Comparison of ENCODE assay signal across 9 mouse cellular contexts in the genomic region with DNA sequence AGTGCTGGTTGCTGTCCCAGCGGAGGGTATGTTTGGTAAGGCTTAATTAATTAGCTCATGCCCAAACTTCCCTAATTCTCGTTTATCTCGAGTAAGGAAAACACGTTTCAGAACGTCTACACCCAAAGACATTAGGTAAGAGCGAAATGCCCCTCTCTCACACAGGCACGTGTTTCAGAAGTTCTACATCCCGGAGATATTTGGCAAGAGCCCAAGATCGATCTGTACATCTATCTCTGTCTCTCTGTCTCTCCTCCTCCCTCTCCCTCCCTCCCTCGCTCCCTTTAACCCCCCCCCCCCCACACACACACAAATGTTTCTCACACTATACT. TPM values are rescaled to one million over a fixed set of nuclear protein-coding genes. Genes with fewer than 3 reads are reported as not detected.
DNase-seq lines count a peak whose midpoint lies in the region; ATAC-seq and TF ChIP-seq lines count a peak whose summit lies in the region.
"Had no signal": no experiment of that assay in that cellular context is flagged by ENCODE, and none has a peak within 500 bp of the region (broad histone marks: within the 10 kb centered on the region; RNA-seq: fewer than 3 reads in every experiment).

No protein-coding gene starts in this region.

- ATAC-seq in midbrain, embryonic 11.5 days (ENCODE audit: low FRiP score), result no peak
- ATAC-seq in megakaryocyte progenitor cell, adult 5-6 weeks (replicated peaks; ENCODE audit: poor library complexity), result no peak

- H3K27ac ChIP-seq in kidney, adult 2 months (ENCODE audit: insufficient read depth, low read depth, low read length), result no peak overlapping the region
- H3K27ac ChIP-seq in MEL (ENCODE audit: control insufficient read depth, low read depth, low read length), result peak overlapping the region; percentile 30
- H3K27ac ChIP-seq in hindbrain, embryonic 10.5 days, result peak overlapping the region; percentile 78
- H3K27ac ChIP-seq in midbrain, embryonic 11.5 days (ENCODE audit: low read depth, low read length), result no peak overlapping the region

- 1% methylated on average over 9 of the region's 10 CpGs for WGBS in kidney, adult 2 months
- 11% methylated on average over 10 of the region's 10 CpGs for WGBS in hindbrain, embryonic 10.5 days
- 14% methylated on average over 10 of the region's 10 CpGs for WGBS in midbrain, embryonic 11.5 days

- H3K4me3 ChIP-seq in kidney, adult 2 months (ENCODE audit: insufficient read depth, low read depth, low read length), result peak overlapping the region; percentile 87
- H3K4me3 ChIP-seq in MEL (ENCODE audit: control insufficient read depth in 1 of 2, insufficient read depth in 1 of 2, low read depth in 2 of 2, low read length in 2 of 2), result peak overlapping the region; percentile 81 to 92
- H3K4me3 ChIP-seq in hindbrain, embryonic 10.5 days, result peak overlapping the region; percentile 79
- H3K4me3 ChIP-seq in midbrain, embryonic 11.5 days (ENCODE audit: low read depth, low read length), result peak overlapping the region; percentile 70

- no peaks in the 10 kb centered on the region for H3K4me1 ChIP-seq in kidney, adult 2 months (ENCODE audit: control insufficient read depth, insufficient read depth, low read length)
- H3K4me1 ChIP-seq in MEL (ENCODE audit: control insufficient read depth in 1 of 2, insufficient read depth in 2 of 2, low read length in 2 of 2), result peaks cover 2 to 8% of the 10 kb centered on the region in 2 experiments; a peak in 2 of 4 replicates
- H3K4me1 ChIP-seq in hindbrain, embryonic 10.5 days (replicated peaks), result peaks cover 23% of the 10 kb centered on the region
- peaks cover 13% of the 10 kb centered on the region for H3K4me1 ChIP-seq in midbrain, embryonic 11.5 days (ENCODE audit: control insufficient read depth, insufficient read depth, low read length)

- H3K9ac ChIP-seq in MEL (ENCODE audit: control insufficient read depth, low read depth, low read length, poor library complexity, severe bottlenecking), result peak overlapping the region; percentile 72
- peak overlapping the region; percentile 69 for H3K9ac ChIP-seq in midbrain, embryonic 11.5 days (ENCODE audit: low read length)

- TF ChIP-seq EP300 in MEL (IDR thresholded peaks at IDR 0.05; ENCODE audit: low read depth in 1 of 2, low read length in 2 of 2), result no peak

- H3K27me3 ChIP-seq in kidney, adult 2 months (replicated peaks; ENCODE audit: control insufficient read depth, insufficient read depth, low read length), result no peaks in the 10 kb centered on the region
- H3K27me3 ChIP-seq in MEL (ENCODE audit: control insufficient read depth in 1 of 2, insufficient read depth in 2 of 2, low read length in 2 of 2), result no peaks in the 10 kb centered on the region
- no peaks in the 10 kb centered on the region for H3K27me3 ChIP-seq in hindbrain, embryonic 10.5 days (ENCODE audit: insufficient read depth, poor library complexity, severe bottlenecking)
- no peaks in the 10 kb centered on the region for H3K27me3 ChIP-seq in midbrain, embryonic 11.5 days (ENCODE audit: control insufficient read depth, insufficient read depth, low read length)

- no peak for TF ChIP-seq POLR2A in kidney, adult 2 months (IDR thresholded peaks at IDR 0.05; ENCODE audit: low read depth, low read length)
- TF ChIP-seq POLR2A in MEL (IDR thresholded peaks at IDR 0.05; ENCODE audit: control insufficient read depth in 1 of 2, insufficient read depth in 1 of 2, low read depth in 1 of 2, low read length in 2 of 2, poor library complexity in 1 of 2), result no peak

- no peak for DNase-seq in kidney, adult 2 months
- DNase-seq in kidney, postnatal 4 days, result no peak
- peak; percentile 70 for DNase-seq in MEL (ENCODE audit: low read depth, low spot score)
- no peak for DNase-seq in hindbrain, embryonic 10.5 days (ENCODE audit: low spot score)
- no peak for DNase-seq in midbrain, embryonic 11.5 days (ENCODE audit: low spot score, missing footprints)
- DNase-seq in c-Kit-positive CD71-positive TER-119-positive erythroid progenitor cells, embryonic 14.5 days (ENCODE audit: low spot score), result no peak
- DNase-seq in adrenal gland, postnatal 10 days, result no peak

- no peak for TF ChIP-seq CTCF in kidney, adult 2 months (conservative IDR thresholded peaks at IDR 0.05; ENCODE audit: insufficient read depth, insufficient read length, low read depth, low read length)
- no peak for TF ChIP-seq CTCF in MEL (IDR thresholded peaks at IDR 0.05 in 2 of 3, conservative IDR thresholded peaks at IDR 0.05 in 1 of 3; ENCODE audit: control insufficient read depth in 1 of 3, insufficient read depth in 1 of 3, low read depth in 2 of 3, low read length in 3 of 3, poor library complexity in 1 of 3, severe bottlenecking in 1 of 3)

- TF ChIP-seq RAD21 in MEL (IDR thresholded peaks at IDR 0.05; ENCODE audit: low read depth, low read length), result no peak

- no peaks in the 10 kb centered on the region for H3K36me3 ChIP-seq in kidney, adult 2 months (ENCODE audit: control insufficient read depth, insufficient read depth, low read length)
- H3K36me3 ChIP-seq in MEL (ENCODE audit: control insufficient read depth in 1 of 2, insufficient read depth in 2 of 2, low read length in 2 of 2), result peaks cover 2 to 12% of the 10 kb centered on the region in 2 experiments; a peak in 3 of 4 replicates
- no peaks in the 10 kb centered on the region for H3K36me3 ChIP-seq in hindbrain, embryonic 10.5 days
- H3K36me3 ChIP-seq in midbrain, embryonic 11.5 days (ENCODE audit: control insufficient read depth, insufficient read depth, low read length), result no peaks in the 10 kb centered on the region

- no peaks in the 10 kb centered on the region for H3K9me3 ChIP-seq in MEL (replicated peaks; ENCODE audit: insufficient read depth, low read length)
- 0 out of 2 replicates have a peak, but pooled peaks cover 3% of the 10 kb centered on the region for H3K9me3 ChIP-seq in hindbrain, embryonic 10.5 days
- no peaks in the 10 kb centered on the region for H3K9me3 ChIP-seq in midbrain, embryonic 11.5 days (ENCODE audit: control insufficient read depth, low read length)

- peaks cover 7% of the 10 kb centered on the region for H3K79me2 ChIP-seq in MEL (ENCODE audit: control insufficient read depth, insufficient read depth, low read length, poor library complexity)

- H3K4me2 ChIP-seq in midbrain, embryonic 11.5 days, result peak overlapping the region; percentile 94

TF ChIP-seq in MEL, 35 proteins besides CTCF, POLR2A, EP300 and RAD21 (continues in another document):
- TF ChIP-seq NRF1 (IDR thresholded peaks at IDR 0.05; ENCODE audit: insufficient read depth, low read depth, low read length, poor library complexity, severe bottlenecking) (no peak), ZMIZ1 (IDR thresholded peaks at IDR 0.05; ENCODE audit: low read depth, low read length) (no peak), E2F4 (IDR thresholded peaks at IDR 0.05; ENCODE audit: borderline replicate concordance, low read depth, low read length) (no peak), UBTF (IDR thresholded peaks at IDR 0.05; ENCODE audit: borderline replicate concordance, insufficient read depth, low read depth, low read length) (no peak), CHD1 (IDR thresholded peaks at IDR 0.05; ENCODE audit: low read depth, low read length) (no peak), BHLHE40 (IDR thresholded peaks at IDR 0.05; ENCODE audit: borderline replicate concordance, low read depth, low read length) (peak; percentile 34; the same call in 1 of the 2 replicates), POLR2AphosphoS2 (IDR thresholded peaks at IDR 0.05; ENCODE audit: low read length) (no peak), MAX (IDR thresholded peaks at IDR 0.05; ENCODE audit: low read length) (peak; percentile 66; the same call in 1 of the 2 replicates)

RNA-seq across cellular contexts. Expression of gene Dclre1c, which starts 0.6 kb away (rescaled TPM):
- polyA plus RNA-seq in kidney, adult 2 months (2012; rRNA removed), result 2.1 and 2.3 TPM in 2 replicates
- total RNA-seq in MEL (2012; rRNA removed), result 7.2 and 7.5 TPM in 2 replicates
- polyA plus RNA-seq in MEL (2012; ENCODE audit: insufficient read depth in 1 of 2, insufficient read length in 2 of 2, low read depth in 1 of 2, low replicate concordance in 2 of 2, missing spikeins in 1 of 2), result 100 to 1,000 TPM in 1 of 2 experiments, 10 to 100 TPM in 1; 13.8 to 162 TPM
- 7.4 and 8.4 TPM in 2 replicates for polyA plus RNA-seq in hindbrain, embryonic 10.5 days (2016; fragmentation: Nextera tagmentation; extraction: Ambion mirVana)
- 8.1 TPM in 2 replicates for polyA plus RNA-seq in midbrain, embryonic 11.5 days (2014; fragmentation: Nextera tagmentation; extraction: Ambion mirVana)
- 10.2 and 17.1 TPM in 2 replicates for total RNA-seq in megakaryocyte progenitor cell, adult 5-6 weeks (2015)
- 9.6 and 15.3 TPM in 2 replicates for total RNA-seq in megakaryocyte progenitor cell, adult 5-6 weeks (2017)
- total RNA-seq in adrenal gland, postnatal 10 days (2021), result 1 to 10 TPM; 6.1 to 8.7 TPM

RNA-seq across cellular contexts. Expression of gene Meig1, which starts 2.1 kb away (rescaled TPM):
- 0.17 TPM in 1 of 2 replicates, not detected in the other for polyA plus RNA-seq in kidney, adult 2 months (2012; rRNA removed)
- 0.33 TPM in 1 of 2 replicates, not detected in the other for total RNA-seq in MEL (2012; rRNA removed)
- not detected for polyA plus RNA-seq in MEL (2012; ENCODE audit: insufficient read depth in 1 of 2, insufficient read length in 2 of 2, low read depth in 1 of 2, low replicate concordance in 2 of 2, missing spikeins in 1 of 2)
- polyA plus RNA-seq in hindbrain, embryonic 10.5 days (2016; fragmentation: Nextera tagmentation; extraction: Ambion mirVana), result 1.3 and 6.5 TPM in 2 replicates
- polyA plus RNA-seq in midbrain, embryonic 11.5 days (2014; fragmentation: Nextera tagmentation; extraction: Ambion mirVana), result 0.61 TPM in 1 of 2 replicates, not detected in the other
- total RNA-seq in megakaryocyte progenitor cell, adult 5-6 weeks (2015), result not detected in 2 replicates
- not detected in 2 replicates for total RNA-seq in megakaryocyte progenitor cell, adult 5-6 weeks (2017)
- total RNA-seq in adrenal gland, postnatal 10 days (2021), result under 1 TPM; 0.73 to 0.99 TPM
- polyA plus RNA-seq: large intestine, adult 2 months had no signal

RNA-seq across cellular contexts. Expression of gene Olah, which starts 27.5 kb away (rescaled TPM):
- polyA plus RNA-seq in kidney, adult 2 months (2012; rRNA removed), result not detected in 2 replicates
- not detected in 2 replicates for total RNA-seq in MEL (2012; rRNA removed)
- not detected for polyA plus RNA-seq in MEL (2012; ENCODE audit: insufficient read depth in 1 of 2, insufficient read length in 2 of 2, low read depth in 1 of 2, low replicate concordance in 2 of 2, missing spikeins in 1 of 2)
- polyA plus RNA-seq in hindbrain, embryonic 10.5 days (2016; fragmentation: Nextera tagmentation; extraction: Ambion mirVana), result not detected in 2 replicates
- not detected in 2 replicates for polyA plus RNA-seq in midbrain, embryonic 11.5 days (2014; fragmentation: Nextera tagmentation; extraction: Ambion mirVana)
- total RNA-seq in megakaryocyte progenitor cell, adult 5-6 weeks (2015), result not detected in 2 replicates
- not detected in 2 replicates for total RNA-seq in megakaryocyte progenitor cell, adult 5-6 weeks (2017)
- under 1 TPM in 1 of 2 experiments, not detected in 1; 0.24 TPM for total RNA-seq in adrenal gland, postnatal 10 days (2021)
- polyA plus RNA-seq: large intestine, adult 2 months had no signal

RNA-seq across cellular contexts. Expression of gene Suv39h2, which starts 50.3 kb away (rescaled TPM):
- 0.16 and 0.22 TPM in 2 replicates for polyA plus RNA-seq in kidney, adult 2 months (2012; rRNA removed)
- 13.9 and 14.3 TPM in 2 replicates for total RNA-seq in MEL (2012; rRNA removed)
- polyA plus RNA-seq in MEL (2012; ENCODE audit: insufficient read depth in 1 of 2, insufficient read length in 2 of 2, low read depth in 1 of 2, low replicate concordance in 2 of 2, missing spikeins in 1 of 2), result 10 to 100 TPM in 1 of 2 experiments, not detected in 1; 16.0 TPM
- polyA plus RNA-seq in hindbrain, embryonic 10.5 days (2016; fragmentation: Nextera tagmentation; extraction: Ambion mirVana), result 27.2 and 38.9 TPM in 2 replicates
- polyA plus RNA-seq in midbrain, embryonic 11.5 days (2014; fragmentation: Nextera tagmentation; extraction: Ambion mirVana), result 47.4 and 52.2 TPM in 2 replicates
- 16.9 and 20.0 TPM in 2 replicates for total RNA-seq in megakaryocyte progenitor cell, adult 5-6 weeks (2015)
- 15.6 and 17.4 TPM in 2 replicates for total RNA-seq in megakaryocyte progenitor cell, adult 5-6 weeks (2017)
- total RNA-seq in adrenal gland, postnatal 10 days (2021), result 1 to 10 TPM; 1.8 to 2.4 TPM

Comparison
In these comparisons a context has a peak if more than half of its experiments do, and no peak if none do; other contexts are left out.
1. H3K27ac ChIP-seq: peak in MEL (single experiment) and hindbrain, embryonic 10.5 days (single experiment); none in kidney, adult 2 months (single experiment) and midbrain, embryonic 11.5 days (single experiment).
2. Peak in every context shown above with its lines, with median percentiles within 50 percentile points of each other: H3K4me3 ChIP-seq.